Mouse (Mus musculus): ENCODE results near the gene Gpx5. TPM values are rescaled to one million over a fixed set of nuclear protein-coding genes. Genes with fewer than 3 reads are reported as not detected.

Gene Gpx5
- polyA plus RNA-seq (2014; fragmentation: Illumina TruSeq; extraction: RNeasy Lipid Tissue Mini Kit (QIAGEN cat#74804); ENCODE audit: low read depth, low replicate concordance): not detected

DNA sequence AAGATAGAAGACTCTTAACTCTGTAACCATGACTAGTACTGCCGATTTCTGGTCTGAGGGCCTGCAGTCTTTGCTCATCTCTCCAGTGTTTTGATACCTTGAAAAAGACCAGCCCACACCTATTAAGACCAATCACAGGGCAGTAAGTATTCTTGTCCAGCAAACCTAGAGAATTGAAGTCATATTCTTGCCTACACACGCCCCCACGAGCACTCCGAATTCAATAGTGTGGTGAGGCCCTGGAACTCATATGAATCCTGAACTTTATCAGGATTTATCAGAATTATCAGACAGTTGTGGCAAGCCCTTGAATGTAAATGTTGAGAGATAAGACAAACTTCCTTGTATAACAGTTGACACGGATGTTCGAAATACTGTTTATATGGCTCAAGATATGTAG is at the start of gene Gpx5:
Gene Gpx5, minus strand, starts transcription at position 101 of the 400 bp plus-strand sequence.

DNA sequence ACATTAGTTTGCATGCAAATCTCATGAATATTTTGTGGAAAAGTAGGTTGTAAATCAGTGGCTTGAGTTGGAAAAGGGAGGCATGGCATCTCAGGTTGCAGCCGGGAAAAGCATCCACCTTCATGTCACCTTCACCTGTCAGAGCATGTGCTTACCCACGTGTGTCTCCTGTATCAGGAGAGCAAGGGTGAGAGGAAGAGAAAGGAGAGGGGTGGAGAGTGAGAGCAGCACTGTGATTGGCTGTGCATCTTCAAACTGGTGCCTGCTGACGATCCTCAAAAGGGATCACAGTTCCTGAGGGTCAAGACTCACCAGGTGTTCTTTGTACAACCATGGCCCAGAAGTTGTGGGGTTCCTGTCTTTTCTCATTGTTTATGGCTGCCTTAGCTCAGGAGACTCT is 19.4 kb upstream of the Gpx5 start, which contains the start of gene Gpx6:
Gene Gpx6, plus strand, starts transcription at position 200 of the 400 bp plus-strand sequence.

Other genes with a start within 250 kb of the Gpx5 start
- gene Olfr1370, start 217.8 kb downstream of the Gpx5 start, polyA plus RNA-seq (2014; fragmentation: Illumina TruSeq; extraction: RNeasy Lipid Tissue Mini Kit (QIAGEN cat#74804); ENCODE audit: low read depth, low replicate concordance): not detected
- gene Olfr1369-ps1, start 181.2 kb downstream of the Gpx5 start, polyA plus RNA-seq (2014; fragmentation: Illumina TruSeq; extraction: RNeasy Lipid Tissue Mini Kit (QIAGEN cat#74804); ENCODE audit: low read depth, low replicate concordance): not detected
- gene Olfr263, start 163.1 kb downstream of the Gpx5 start, polyA plus RNA-seq (2014; fragmentation: Illumina TruSeq; extraction: RNeasy Lipid Tissue Mini Kit (QIAGEN cat#74804); ENCODE audit: low read depth, low replicate concordance): not detected
- not detected for gene Olfr1368, start 146.9 kb downstream of the Gpx5 start, polyA plus RNA-seq (2014; fragmentation: Illumina TruSeq; extraction: RNeasy Lipid Tissue Mini Kit (QIAGEN cat#74804); ENCODE audit: low read depth, low replicate concordance)
- 17.1 TPM for gene Trim27, start 113.3 kb downstream of the Gpx5 start, polyA plus RNA-seq (2014; fragmentation: Illumina TruSeq; extraction: RNeasy Lipid Tissue Mini Kit (QIAGEN cat#74804); ENCODE audit: low read depth, low replicate concordance)
- 1.6 TPM for gene Gpx6, start 19.4 kb upstream of the Gpx5 start, polyA plus RNA-seq (2014; fragmentation: Illumina TruSeq; extraction: RNeasy Lipid Tissue Mini Kit (QIAGEN cat#74804); ENCODE audit: low read depth, low replicate concordance)
- not detected for gene Olfr1367, start 54.2 kb upstream of the Gpx5 start, polyA plus RNA-seq (2014; fragmentation: Illumina TruSeq; extraction: RNeasy Lipid Tissue Mini Kit (QIAGEN cat#74804); ENCODE audit: low read depth, low replicate concordance)
- gene Zscan12, start 70.1 kb upstream of the Gpx5 start, polyA plus RNA-seq (2014; fragmentation: Illumina TruSeq; extraction: RNeasy Lipid Tissue Mini Kit (QIAGEN cat#74804); ENCODE audit: low read depth, low replicate concordance): 8.6 TPM
- gene Zkscan3, start 110.0 kb upstream of the Gpx5 start, polyA plus RNA-seq (2014; fragmentation: Illumina TruSeq; extraction: RNeasy Lipid Tissue Mini Kit (QIAGEN cat#74804); ENCODE audit: low read depth, low replicate concordance): 52.6 TPM
- gene Pgbd1, start 148.3 kb upstream of the Gpx5 start, polyA plus RNA-seq (2014; fragmentation: Illumina TruSeq; extraction: RNeasy Lipid Tissue Mini Kit (QIAGEN cat#74804); ENCODE audit: low read depth, low replicate concordance): 0.87 TPM
- 59.3 TPM for gene Zscan26, start 161.0 kb upstream of the Gpx5 start, polyA plus RNA-seq (2014; fragmentation: Illumina TruSeq; extraction: RNeasy Lipid Tissue Mini Kit (QIAGEN cat#74804); ENCODE audit: low read depth, low replicate concordance)
- 0.90 TPM for gene Nkapl, start 175.8 kb upstream of the Gpx5 start, polyA plus RNA-seq (2014; fragmentation: Illumina TruSeq; extraction: RNeasy Lipid Tissue Mini Kit (QIAGEN cat#74804); ENCODE audit: low read depth, low replicate concordance)
- gene Zkscan4, start 186.2 kb upstream of the Gpx5 start, polyA plus RNA-seq (2014; fragmentation: Illumina TruSeq; extraction: RNeasy Lipid Tissue Mini Kit (QIAGEN cat#74804); ENCODE audit: low read depth, low replicate concordance): 0.87 TPM
- gene Gm10065, start 186.7 kb upstream of the Gpx5 start, polyA plus RNA-seq (2014; fragmentation: Illumina TruSeq; extraction: RNeasy Lipid Tissue Mini Kit (QIAGEN cat#74804); ENCODE audit: low read depth, low replicate concordance): not detected
- 0.85 TPM for gene AK157302, start 202.5 kb upstream of the Gpx5 start, polyA plus RNA-seq (2014; fragmentation: Illumina TruSeq; extraction: RNeasy Lipid Tissue Mini Kit (QIAGEN cat#74804); ENCODE audit: low read depth, low replicate concordance)
- gene Gm11273, start 208.7 kb upstream of the Gpx5 start, polyA plus RNA-seq (2014; fragmentation: Illumina TruSeq; extraction: RNeasy Lipid Tissue Mini Kit (QIAGEN cat#74804); ENCODE audit: low read depth, low replicate concordance): not detected
- 9.3 TPM for gene Zkscan8, start 238.4 kb upstream of the Gpx5 start, polyA plus RNA-seq (2014; fragmentation: Illumina TruSeq; extraction: RNeasy Lipid Tissue Mini Kit (QIAGEN cat#74804); ENCODE audit: low read depth, low replicate concordance)